Mouse (Mus musculus) forebrain, embryonic 10.5 days (tissue): ENCODE measurements at regions not wholly inside any gene's neighbourhood (a gene's known extent, or its start where the extent isn't known, plus 50 kb on each side); places are given as distances from the start of the nearest gene placed in this dataset.
A peak's percentile ranks its signal among the peaks of the same experiment; 100 is the strongest.

Source experiments
- DNase-seq: peaks from one replicate; pipeline ENCODE4 v3.0.0-alpha.2; 2017; ENCODE audit warnings: low spot score; ENCODE audit errors: extremely low spot score
- H3K27ac ChIP-seq: fragments of 300-500 bp; sonication (generic); 2 replicates; pipeline ENCODE4 v1.5.1; 2016; ENCODE audit warnings: mild to moderate bottlenecking
- H3K27me3 ChIP-seq: fragments of 300-500 bp; sonication (generic); 2 replicates; pipeline ENCODE4 v1.6.1; 2016; ENCODE audit warnings: mild to moderate bottlenecking; ENCODE audit not compliant: poor library complexity, severe bottlenecking
- H3K36me3 ChIP-seq: fragments of 300-500 bp; sonication (generic); replicated peaks from 2 replicates; pipeline ENCODE4 v1.6.1; 2016; ENCODE audit warnings: mild to moderate bottlenecking, moderate library complexity
- H3K4me1 ChIP-seq: fragments of 300-500 bp; sonication (generic); 2 replicates; pipeline ENCODE4 v1.6.1; 2016
- H3K4me3 ChIP-seq: fragments of 300-500 bp; sonication (generic); 2 replicates; pipeline ENCODE4 v1.5.1; 2016; ENCODE audit warnings: mild to moderate bottlenecking, moderate library complexity
- H3K9me3 ChIP-seq: fragments of 300-500 bp; sonication (generic); 2 replicates; pipeline ENCODE4 v1.6.1; 2016; ENCODE audit warnings: mild to moderate bottlenecking, moderate library complexity
- WGBS: fragments of 180-500 bp; shearing (Covaris S2); methylation state at CpG from one replicate; pipeline ENCODE4 v1.1.7; 2016; 5-methylcytosine and 5-hydroxymethylcytosine counted together

DNA sequence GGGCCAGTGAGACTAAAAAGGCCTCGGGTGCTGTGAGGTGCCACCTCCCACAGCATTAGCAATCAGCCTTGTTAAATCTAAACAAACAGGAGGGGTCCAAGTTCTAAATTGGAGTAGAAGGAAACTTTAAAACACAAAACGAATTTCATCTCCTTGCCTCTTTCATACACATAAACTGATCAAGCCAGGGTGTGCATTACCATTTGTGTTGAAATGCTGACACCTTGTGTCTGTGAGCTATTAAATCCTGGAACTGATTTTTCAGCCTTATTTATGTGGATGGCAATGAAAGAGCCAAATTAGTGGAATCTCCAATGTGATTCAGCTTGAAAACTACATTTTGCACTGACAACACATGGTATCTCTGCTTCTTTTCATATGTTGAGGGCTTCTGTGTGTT lies 114.8 kb downstream of the Pcsk1 start:
- Histone ChIP-seq H3K36me3 (no peaks in the 10 kb centered on the region), H3K9me3 (no peaks in the 10 kb centered on the region), H3K27me3 (no peaks in the 10 kb centered on the region), H3K4me3 (no peak overlapping the region), H3K27ac (no peak overlapping the region), H3K4me1 (no peaks in the 10 kb centered on the region)
- no peak for DNase-seq
- 36% methylated on average over 2 of the region's 2 CpGs for WGBS

DNA sequence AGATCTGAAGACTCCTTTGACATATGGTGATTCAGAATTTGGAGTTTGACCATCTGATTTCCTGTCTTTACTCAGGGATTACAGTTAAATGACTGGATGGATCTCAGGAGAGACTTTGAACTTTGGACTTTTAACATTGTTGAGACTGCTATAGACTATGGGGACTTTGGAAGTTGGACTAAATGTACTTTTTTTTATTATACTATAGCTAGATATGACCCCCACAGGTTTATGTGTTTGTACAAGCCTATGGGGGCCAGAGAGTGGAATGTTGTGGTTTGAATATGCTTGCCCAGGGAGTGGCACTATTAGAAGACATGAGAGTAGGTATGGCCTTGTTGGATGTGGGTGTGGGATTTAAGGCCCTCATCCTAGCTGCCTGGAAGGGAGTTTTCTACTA lies 134.3 kb downstream of the Pcsk1 start:
- no peaks in the 10 kb centered on the region for H3K9me3 ChIP-seq
- H3K27me3 ChIP-seq, result no peaks in the 10 kb centered on the region
- H3K27ac ChIP-seq, result no peak overlapping the region
- H3K4me3 ChIP-seq, result no peak overlapping the region
- H3K4me1 ChIP-seq, result no peaks in the 10 kb centered on the region
- no peaks in the 10 kb centered on the region for H3K36me3 ChIP-seq
- DNase-seq, result no peak

DNA sequence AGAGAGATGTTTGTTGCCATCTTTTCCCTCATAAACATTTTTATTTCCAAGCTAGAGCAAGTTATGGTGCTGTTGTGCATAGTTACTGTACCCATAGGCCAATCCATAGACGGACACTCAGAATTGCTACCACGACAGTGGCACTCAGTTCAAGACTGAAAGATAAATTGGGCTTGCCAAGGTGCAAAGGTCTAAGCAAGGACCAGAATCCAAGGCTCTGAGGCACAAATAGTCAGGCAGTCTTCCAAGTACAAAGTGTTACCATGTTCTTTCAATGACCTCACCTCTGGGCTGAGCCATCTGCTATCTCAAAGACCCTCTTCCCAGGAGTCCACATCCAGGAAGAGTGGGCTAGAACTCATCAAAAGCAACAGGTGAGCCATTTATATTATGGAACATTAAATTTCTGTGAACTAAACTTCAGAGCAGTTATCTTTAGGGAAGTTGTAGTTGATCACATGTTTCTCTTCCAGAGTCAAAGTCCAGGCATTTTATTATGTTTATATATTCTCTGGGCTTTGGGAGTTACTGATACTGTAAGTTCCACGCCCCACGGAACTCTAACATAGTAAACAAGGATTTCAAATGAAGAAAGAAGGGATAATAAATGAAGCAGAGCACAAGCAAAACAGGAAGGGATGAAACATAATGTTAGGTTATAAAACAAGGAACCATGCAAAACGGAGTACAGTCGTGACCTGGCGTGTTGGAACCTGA lies 136.1 kb downstream of the Pcsk1 start:
- WGBS, result 90% methylated on average over 7 of the region's 7 CpGs
- Histone ChIP-seq H3K27me3 (no peaks in the 10 kb centered on the region), H3K9me3 (no peaks in the 10 kb centered on the region), H3K4me3 (no peak overlapping the region), H3K4me1 (no peaks in the 10 kb centered on the region), H3K36me3 (no peaks in the 10 kb centered on the region), H3K27ac (no peak overlapping the region)
- DNase-seq, result no peak

DNA sequence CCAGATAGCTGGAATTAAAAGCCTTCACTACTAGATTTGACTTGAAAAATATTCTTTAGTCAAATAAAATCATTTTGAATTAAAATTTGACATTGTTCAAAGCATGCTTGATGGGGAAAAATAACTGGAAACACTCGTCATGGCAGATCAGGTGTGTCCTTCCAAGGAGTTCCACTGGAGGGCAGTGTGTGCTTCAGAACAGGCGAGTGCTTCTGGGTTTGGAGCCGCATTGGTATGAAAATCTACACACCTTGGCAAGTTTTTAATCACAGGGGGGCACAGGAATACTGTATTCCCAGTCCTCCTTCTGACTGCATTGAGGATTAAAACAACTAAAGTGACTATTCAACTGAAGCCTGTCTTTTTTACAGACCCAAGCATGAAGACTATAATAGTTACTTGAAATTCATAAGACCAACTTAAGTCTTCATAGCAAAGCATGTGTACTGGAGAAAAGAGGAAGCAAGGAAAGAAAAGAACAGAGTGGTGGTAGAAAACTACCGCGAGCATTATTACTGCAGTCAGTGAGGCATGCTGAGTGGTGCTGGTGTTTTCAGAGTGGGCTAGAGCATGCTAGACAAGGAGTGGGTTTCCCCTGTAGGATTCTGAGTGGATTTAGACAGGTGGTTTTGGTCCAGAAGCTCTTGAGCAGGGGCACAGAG lies 138.1 kb downstream of the Pcsk1 start:
- no peaks in the 10 kb centered on the region for H3K9me3 ChIP-seq
- H3K4me3 ChIP-seq, result no peak overlapping the region
- no peaks in the 10 kb centered on the region for H3K4me1 ChIP-seq
- H3K36me3 ChIP-seq, result no peaks in the 10 kb centered on the region
- 26% methylated on average over 5 of the region's 5 CpGs for WGBS
- H3K27me3 ChIP-seq, result no peaks in the 10 kb centered on the region
- DNase-seq, result peak; percentile 53
- no peak overlapping the region for H3K27ac ChIP-seq

DNA sequence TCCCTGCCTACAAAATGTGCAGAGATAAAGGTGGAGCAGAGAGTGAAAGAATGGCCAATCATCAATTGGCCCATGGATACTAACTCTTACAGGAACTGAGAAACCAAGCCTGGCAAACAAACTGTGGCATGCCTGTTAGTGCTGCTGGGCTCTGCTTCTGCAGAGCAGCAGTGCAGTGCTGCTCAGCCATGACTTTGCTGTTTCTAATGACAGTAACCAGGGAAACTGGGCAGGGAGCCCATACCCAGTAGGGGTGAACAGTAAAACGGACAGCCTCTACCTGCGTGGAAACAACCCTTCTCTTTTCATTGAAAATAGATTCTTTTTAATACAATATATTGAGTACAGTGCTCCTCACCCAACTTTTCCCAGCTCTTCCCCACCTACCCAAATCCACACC lies 146.8 kb downstream of the Pcsk1 start:
- Histone ChIP-seq H3K27me3 (no peaks in the 10 kb centered on the region), H3K4me1 (no peaks in the 10 kb centered on the region), H3K9me3 (no peaks in the 10 kb centered on the region), H3K36me3 (no peaks in the 10 kb centered on the region), H3K27ac (no peak overlapping the region), H3K4me3 (no peak overlapping the region)
- no peak for DNase-seq
- WGBS, result 86% methylated on average over 2 of the region's 2 CpGs
